Mouse (Mus musculus): ENCODE measurements around the gene Zfp28.

- TF ChIP-seq POLR2A (IDR thresholded peaks at IDR 0.05; ENCODE audit: control insufficient read depth, extremely low read depth, insufficient read depth, low read length, poor library complexity) (no peak), CTCF (IDR thresholded peaks at IDR 0.05; ENCODE audit: borderline replicate concordance, control insufficient read depth, extremely low read depth, insufficient read depth, low read length, poor library complexity) (no peak)
Observed at GRCm38 (mm10) chr7:6381431-6381830, 1.7 kb upstream of the Zfp28 start.

Measured in thymus, adult 2 months (tissue).